Mouse (Mus musculus) heart, postnatal 25 days (tissue): ENCODE measurements around the gene Atp6ap2. TPM values are rescaled to one million over a fixed set of nuclear protein-coding genes. Genes with fewer than 3 reads are reported as not detected.
A peak's percentile ranks its signal among the peaks of the same experiment; 100 is the strongest.
"Not testable (repeated sequence)": the region's sequence is repeated elsewhere in the genome, so short reads cannot be mapped to it uniquely, and the experiment has no call there.

ENCODE experiments used
- DNase-seq: peaks from one replicate; pipeline ENCODE4 v3.0.0; 2022; ENCODE audit warnings: low spot score
- intact Hi-C: fragments of 180-260 bp; cut with DNase I; formaldehyde crosslinking; loops from one replicate; pipeline ENCODE4 v1.15.1; 2025
- total RNA-seq, 2 experiments: library from RNA; stranded (reverse); gene quantifications; 2 replicates each; pipeline ENCODE4 v1.2.3; 2021

The Atp6ap2 gene
- 10 to 100 TPM; 18.0 to 22.4 TPM for total RNA-seq

DNA sequence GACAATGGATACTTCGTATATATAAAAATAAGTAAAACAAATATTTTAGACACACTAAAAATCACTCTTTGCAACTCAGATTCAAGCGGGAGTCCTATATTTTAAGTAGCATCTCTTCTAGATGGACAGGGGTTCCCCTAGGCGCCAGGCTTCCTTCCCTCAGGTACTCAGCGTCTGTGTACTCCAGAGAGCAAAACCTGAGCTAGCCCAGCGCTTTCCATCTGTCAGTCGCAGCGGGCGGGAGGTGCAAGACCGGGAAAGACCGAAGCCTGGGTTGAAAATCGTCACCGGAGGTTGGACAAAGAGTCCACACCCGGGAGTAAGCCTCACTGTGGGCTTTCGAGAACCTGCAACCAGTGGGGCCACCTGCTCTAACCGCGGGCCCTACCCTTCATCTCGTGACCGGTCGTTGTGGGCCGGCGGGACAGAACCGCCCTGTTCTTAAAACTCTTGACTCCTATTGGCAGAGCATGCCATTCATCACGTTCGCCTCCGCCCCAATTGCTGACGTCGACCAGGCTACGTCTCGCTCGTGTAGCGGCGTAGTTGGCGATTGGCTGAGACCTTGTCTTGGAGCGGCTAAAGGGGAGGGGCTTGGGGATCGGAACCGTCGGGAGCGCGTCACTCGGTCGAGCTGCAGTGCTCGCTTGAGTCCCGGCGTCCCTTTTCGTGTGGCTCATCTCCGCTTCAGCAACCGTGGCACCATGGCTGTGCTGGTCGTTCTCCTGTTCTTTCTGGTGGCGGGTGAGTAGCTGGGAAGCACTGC is at the start of gene Atp6ap2:
Gene Atp6ap2, plus strand, starts transcription at position 610 of the 766 bp plus-strand sequence.
- DNase-seq = peak; percentile 89
- intact Hi-C loops = no loop called here

DNA sequence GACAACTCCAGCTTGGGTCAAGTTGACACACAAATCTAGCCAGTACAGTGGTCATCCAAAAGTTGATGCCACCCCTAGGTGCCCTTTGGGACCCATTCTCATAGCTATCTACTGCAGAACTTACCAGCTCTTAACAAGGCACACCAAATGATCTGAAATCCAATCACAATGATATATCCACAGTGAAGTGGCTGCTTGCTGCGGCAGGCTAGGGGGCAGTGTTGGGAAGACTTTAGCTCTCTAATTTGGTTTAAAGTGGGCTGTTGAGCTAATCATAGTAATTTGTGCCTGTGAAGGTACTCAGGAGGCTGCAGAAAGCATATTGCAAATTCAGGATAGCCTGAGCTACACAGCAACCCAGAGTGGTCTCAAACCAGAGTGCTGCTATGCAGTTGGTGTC is 43.2 kb upstream of the Atp6ap2 start:
- intact Hi-C loops = loop anchor here (5.0 kb wide), 1 partner anchor 103 kb away; no protein-coding TSS in a partner anchor
- DNase-seq = no peak

DNA sequence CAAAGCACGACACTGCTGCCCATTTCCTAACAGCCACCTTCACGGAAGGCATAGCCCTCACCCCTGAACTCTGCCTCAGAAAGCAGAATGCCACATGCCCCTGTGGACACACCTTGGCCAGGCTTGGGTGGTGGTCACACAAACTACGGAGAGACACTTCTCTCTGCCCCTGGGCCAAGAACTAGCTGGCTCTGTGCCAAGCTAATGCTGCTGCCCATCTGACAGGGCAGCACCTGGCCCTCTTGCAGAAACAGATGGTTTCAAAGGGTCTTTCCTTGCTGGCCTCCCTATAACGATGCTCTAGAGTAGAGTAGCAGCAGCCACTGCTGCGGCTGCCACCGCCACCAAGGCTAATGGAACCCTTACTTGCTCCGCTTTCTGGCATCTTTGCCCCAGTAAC is 30.5 kb upstream of the Atp6ap2 start:
- intact Hi-C loops = no loop called here
- DNase-seq = no peak

DNA sequence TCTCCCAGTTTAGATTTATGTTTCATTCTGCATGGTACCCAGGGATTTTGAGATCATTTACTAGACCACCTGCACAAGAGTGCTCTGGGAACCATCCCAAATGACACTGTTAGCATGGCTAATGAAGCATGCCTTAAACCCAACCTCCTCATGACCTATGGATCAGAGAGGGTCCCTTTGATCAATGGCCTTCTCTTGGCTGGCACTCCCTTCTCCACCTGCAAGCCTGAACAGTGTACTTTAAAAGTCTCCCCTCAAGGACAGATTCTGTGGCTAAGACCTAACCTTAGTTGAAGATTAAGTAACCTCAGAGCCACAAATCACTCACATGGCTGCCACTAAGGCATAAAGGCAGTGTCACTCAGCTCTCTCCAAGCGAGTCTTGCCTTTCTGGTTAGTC is 16.2 kb upstream of the Atp6ap2 start:
- DNase-seq = no peak
- intact Hi-C loops = no loop called here

DNA sequence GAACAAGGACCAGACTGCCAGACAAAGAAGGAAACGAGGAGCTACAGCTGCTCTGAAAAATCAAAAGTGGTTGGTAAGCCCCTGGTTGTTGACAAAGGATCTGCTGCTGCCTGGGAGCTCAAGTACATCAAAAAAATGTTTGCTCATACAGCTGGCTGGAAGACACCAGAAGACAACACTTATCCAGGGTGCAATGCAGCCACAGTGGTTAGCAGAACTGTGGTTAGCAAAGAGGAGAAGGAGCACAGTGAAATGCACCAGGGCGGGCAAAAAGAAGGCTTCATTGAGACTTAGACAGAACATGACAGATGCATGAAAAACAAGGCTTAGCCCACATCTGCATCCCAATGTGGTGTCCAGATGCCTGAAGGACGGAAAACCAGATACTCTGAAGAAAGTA is 9.7 kb upstream of the Atp6ap2 start:
- no peak for DNase-seq
- intact Hi-C loops = no loop called here

DNA sequence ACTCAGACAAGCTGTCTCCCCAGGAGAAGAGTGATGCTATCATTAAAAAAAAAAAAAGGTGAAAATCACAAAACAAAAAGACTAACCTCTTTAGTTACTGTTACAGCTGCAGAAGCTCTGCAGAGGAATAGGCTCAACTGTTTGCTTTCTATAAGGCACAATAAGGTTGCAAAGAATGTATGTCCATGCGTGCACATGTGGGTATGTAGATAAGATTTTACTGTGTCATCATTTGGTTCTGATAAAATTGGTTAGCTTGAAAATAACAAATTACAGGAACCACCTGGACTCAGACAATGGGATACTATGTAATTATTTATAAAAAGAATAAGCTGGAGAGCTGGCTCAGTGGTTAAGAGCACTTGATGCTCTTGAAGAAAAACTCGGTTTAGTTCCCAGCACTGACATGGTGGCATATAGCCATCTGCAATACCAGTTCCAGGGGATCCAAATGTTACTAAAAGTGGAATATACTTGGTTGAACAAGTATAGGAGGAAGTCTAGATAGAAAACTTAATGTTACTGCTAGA is 9.2 kb upstream of the Atp6ap2 start:
- no peak for DNase-seq
- intact Hi-C loops = no loop called here

DNA sequence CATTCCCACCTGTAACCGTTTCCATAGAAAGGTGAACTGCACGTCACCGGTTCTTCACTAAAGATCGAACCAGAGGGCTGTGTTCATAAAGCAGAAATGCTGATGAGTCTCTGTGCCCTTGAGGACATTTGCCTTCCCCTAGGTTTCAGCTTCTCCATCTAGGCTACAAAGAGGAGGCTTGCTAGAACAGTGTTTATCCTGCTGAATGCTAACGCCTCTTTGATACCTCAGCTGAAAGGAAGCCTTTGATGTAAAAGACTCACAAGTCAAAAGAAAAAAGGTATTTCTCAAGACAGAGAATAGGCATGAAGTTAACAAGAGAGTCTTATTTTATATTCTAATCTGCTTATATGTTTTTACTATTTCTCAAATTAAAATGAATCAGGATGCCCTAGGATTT is 4.3 kb upstream of the Atp6ap2 start:
- DNase-seq = no peak
- intact Hi-C loops = no loop called here

DNA sequence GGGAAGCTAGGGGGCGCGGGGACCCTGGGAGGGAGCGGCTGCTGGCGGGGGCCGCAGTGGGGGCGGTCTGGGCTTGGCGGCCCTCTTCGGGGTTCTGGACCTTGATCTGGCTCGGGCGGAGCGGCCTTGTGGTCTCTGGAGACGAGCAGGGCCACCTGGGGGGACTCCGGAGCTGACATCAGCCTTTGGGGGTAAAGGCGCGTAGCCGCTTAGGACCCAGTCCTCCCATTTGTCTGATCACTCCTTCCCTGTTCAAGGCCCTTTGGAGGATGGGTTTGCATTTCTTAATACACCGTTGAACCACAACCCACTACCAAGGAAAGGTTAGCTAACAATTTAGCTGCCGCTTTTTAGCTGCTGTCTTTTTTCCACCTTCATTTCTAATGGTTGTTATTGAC is 356 bp downstream of the Atp6ap2 start:
- DNase-seq = no peak
- intact Hi-C loops = no loop called here

DNA sequence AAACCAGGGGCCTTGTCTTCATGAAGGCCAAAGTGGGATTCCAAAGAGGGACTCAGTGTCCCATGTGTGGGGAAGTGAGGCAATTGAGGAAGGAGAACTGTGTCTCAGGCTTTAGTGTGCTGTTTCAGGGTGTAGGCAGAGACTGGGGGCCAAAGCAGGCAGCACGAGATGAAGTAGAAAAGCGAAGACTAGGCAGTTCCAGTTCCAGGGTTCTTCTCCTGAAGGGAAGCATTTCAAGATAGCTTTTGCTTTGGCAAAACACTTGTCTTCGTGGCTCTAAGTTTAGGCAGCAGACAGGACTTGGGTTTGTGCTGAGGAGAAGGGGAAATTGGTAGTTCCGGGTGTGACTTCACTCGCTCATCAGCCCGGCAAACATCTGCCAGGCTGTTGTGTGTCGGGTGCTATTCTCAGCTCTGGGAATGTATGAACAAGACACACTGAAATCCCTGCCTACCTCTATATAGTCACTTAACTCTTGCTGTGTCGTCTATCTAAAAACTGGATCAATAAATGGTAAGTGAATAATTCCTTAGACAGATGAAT is 3.9 kb downstream of the Atp6ap2 start:
- DNase-seq = no peak
- intact Hi-C loops = no loop called here

DNA sequence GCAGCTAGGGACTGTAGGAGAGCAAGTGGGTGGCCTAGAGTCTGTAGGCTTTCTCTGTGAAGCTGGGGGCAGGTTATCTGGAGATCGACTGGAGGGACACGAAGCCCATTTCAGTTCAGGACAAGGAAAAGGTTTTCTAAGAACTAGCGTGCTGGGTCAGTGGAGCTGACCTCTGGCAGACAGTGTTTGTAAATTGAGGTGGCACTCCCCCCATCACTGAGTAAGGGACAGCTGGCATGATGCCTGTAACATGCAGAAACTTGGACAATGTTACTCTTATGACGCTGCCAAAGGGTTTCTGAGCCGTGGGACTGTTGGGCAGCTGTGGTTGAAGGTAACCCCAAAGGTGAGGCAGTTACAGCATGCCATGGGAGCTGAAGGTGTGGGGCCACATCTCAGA is 4.4 kb downstream of the Atp6ap2 start:
- no peak for DNase-seq
- intact Hi-C loops = no loop called here

DNA sequence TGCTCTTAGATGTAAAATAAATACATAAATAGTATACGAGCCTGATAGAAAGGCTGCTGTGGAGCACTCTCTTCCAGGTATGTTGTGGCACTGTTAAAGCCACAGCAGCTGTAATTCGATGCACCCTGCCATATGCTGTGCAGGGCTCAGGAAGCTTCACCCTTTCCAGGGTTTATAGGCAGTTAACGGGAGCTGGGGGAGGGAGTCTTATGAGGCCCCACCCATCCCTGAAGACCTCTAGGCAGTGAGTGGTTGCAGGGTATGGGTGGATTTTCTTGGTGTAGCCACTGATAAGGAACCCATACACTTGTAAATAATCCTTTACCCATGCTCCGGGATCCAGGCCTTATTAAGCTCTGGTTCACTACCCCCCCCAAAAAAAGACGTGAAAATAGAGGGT is 6.2 kb downstream of the Atp6ap2 start:
- no peak for DNase-seq
- intact Hi-C loops = no loop called here

DNA sequence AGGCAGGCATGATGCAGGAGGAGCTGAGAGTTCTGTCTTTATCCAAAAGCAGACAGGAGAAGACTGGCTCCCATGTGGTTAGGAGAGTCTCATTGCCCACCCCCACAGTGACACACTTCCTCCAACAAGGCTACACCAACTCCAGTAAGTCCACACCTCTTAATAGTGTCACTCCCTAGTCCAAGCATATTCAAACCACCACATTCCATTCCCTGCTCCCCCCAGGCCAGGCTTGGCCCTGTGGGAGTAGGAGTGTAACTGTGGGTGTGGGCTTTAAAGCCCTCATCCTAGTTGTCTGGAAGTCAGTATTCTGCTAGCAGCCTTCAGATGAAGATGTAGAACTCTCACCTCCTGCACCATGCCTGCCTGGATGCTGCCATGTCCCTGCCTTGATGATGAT is 22.9 kb downstream of the Atp6ap2 start:
- DNase-seq, intact Hi-C loops: not testable (repeated sequence)

DNA sequence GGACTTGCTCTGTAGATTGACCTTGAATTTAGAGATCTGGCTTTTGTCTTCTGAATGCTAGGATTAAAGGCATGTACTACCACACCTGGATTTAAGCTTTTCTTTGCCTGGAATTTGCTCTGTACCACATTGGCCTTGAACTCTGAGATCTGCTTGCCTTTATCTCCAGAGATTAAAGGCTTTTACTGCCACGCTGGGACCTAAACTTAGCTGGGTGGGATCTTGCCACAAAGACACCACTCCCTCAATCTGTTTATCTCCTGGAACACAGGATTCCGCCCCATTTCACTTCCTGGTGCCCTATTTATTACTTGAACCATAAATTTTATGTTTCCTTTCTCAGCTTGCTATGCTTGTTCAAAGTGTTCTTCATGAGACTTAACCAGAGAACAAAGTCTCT is 23.6 kb downstream of the Atp6ap2 start:
- intact Hi-C loops = no loop called here
- no peak for DNase-seq

DNA sequence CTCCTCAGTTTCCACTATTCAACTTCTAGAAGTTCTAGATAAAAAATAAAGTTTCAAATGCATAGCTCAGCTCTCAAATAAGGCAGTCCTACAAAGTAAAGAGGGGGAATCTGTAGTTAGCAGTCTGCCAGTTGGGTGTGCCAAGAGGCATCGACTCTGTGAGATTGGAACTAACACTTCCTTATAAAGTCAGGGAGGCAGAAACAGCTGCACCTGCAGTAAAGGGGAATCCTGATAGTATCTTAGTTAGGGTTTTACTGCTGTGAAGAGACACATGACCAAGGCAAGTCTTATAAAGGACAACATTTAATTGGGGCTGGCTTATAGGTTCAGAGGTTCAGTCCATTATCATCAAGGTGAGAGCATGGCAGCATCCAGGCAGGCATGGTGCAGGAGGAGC is 24.8 kb downstream of the Atp6ap2 start:
- DNase-seq, intact Hi-C loops: not testable (repeated sequence)

DNA sequence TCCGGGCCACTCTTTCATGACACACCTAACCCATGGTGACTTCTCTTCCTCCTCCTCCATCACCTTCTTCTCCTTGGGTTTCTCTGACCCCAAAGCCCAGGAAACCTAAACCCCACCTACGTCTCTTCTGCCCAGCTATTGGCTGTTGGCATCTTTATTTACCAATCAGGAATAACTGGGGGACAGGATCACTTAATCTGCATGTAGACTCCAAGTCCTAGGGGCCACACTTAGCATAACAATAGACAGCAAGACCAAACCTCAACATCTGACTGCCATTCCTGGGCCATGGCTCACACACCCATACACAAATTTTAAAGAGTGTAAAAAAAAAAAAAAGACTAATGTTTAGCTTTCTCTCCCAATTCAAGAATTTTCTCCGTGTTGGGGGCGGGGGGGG is 37.5 kb downstream of the Atp6ap2 start:
- no peak for DNase-seq
- intact Hi-C loops = no loop called here

DNA sequence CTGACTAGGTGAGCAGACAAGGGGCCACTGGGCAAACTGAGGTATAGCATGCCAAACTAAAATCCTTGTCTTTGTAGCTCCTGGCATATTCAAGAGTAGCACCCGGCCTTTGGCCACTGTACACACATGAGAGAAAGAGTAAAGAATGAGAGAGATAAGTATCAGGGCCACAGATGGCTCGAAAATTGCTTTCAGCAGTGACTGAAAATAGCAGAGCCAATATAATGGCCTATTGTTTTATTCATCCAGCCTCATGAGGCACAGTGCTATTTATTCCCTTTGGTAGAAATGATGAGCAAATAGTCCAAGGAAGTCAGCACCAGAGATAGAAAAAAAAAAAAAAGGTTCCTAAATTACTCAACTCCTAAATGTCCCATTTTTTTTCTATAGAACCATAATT is 57.4 kb downstream of the Atp6ap2 start:
- no peak for DNase-seq
- intact Hi-C loops = loop anchor here (5.0 kb wide), 1 partner anchor 103 kb away; no protein-coding TSS in a partner anchor

DNA sequence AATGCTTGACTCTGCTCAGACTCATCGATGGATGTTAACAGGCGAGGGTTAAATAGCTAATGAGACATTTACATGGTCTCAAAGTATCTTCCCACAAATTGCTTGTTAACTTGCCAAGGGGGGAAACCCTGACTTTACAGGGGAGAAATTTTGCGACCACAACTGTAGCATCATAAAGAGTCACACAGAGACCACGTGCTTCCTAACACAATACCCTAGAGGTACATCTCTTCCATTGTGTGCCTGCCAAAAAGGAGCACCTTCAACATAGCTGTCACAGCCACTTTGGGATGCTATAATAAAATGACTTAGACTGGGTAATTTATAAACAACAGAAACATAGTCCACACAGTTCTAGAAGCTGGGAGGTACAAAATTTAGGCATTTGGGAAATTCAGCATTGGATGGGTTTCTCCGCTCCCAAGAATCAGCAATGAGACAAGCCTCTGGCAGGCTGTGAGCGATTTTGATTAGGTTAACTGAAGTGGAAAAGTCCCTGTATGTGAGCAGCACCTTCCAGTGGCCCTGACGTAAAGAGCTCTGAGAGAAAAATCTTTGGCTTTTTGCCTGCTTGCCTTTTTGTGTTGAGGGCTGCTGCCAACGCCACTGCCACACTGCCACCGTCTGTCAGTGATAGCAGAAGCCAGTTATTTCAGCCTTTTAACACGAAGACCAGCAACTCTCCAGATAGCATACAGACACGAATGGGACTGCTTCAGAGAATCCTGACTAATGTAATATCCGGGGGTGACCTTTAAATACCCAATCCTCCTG is 58.1 kb downstream of the Atp6ap2 start:
- intact Hi-C loops = loop anchor here (5.0 kb wide), 1 partner anchor 103 kb away; no protein-coding TSS in a partner anchor
- DNase-seq = no peak

DNA sequence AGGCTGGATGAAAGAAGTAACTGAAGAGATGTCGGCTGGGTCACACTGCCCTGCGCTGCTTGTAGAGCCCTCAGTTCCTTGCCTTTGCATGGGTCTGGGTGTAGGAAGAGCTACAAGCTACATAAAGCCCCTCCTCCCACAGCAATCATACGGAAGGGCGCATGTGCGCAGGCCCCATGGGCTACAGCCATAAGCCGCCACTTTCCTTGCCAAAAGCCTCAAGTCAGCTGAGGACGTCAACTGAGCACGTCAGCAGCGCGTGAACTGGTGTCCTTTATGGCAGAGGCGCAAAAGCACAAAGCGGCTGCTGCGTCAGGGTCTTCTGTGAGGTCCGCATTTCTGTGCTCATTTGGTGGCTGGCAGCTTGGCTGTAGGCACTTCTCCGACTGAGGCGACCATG is 64.3 kb downstream of the Atp6ap2 start:
- DNase-seq = no peak
- intact Hi-C loops = no loop called here

DNA sequence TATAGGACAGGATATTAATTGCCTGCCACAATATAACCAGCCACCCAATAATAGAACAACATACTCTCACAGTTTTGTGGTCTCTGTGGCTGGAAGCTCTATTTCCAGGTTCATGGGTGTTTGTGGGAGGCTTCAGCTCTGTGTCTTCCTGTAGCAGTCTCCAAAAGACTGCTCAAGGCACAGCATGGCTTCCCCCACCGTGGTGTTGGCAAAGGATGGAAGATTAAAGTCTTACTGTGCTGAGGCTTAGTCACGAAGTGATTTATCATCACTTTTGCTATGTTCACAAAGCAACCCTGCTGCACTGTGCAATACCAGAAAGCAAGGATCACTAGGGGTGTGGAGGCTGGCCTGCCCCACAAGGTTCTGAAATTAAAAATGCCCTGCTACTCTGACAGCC is 66.3 kb downstream of the Atp6ap2 start:
- DNase-seq = no peak
- intact Hi-C loops = no loop called here
